Mouse (Mus musculus) G1E (cell line): ENCODE data around the gene Olfr45.
"Not testable (repeated sequence)": the region's sequence is repeated elsewhere in the genome, so short reads cannot be mapped to it uniquely, and the experiment has no call there.

Experiments
- CTCF ChIP-seq: IDR thresholded peaks from 2 replicates; pipeline ENCODE4 v1.5.1; 2012; ENCODE audit warnings: low read depth, low read length, inconsistent platforms, mixed read lengths
- GATA1 ChIP-seq: IDR thresholded peaks from 2 replicates; pipeline ENCODE4 v1.6.1; 2012; ENCODE audit warnings: borderline replicate concordance, low read length, inconsistent platforms, mixed read lengths

DNA sequence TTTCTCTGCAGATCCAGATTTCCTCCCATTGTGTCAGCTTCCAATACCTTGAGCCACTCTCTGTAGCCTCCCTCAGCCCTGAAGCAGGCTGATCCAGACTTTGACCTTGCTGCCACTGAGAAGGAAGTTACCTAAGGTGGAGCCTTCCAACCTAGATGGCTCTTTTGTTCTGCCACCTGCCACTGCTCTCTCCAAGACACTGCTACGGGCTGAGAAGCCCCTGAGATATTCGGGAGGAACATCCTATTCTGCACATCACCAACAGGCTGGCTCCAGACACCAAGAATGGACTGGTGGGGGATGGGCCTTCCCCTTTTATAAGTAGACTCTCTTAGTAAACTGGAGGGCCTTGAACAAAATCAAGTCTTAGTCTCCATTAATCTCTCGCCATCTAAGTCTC, 11.1 kb upstream of the Olfr45 start:
- not testable (repeated sequence) for TF ChIP-seq GATA1, CTCF
